Mouse (Mus musculus) hindbrain, embryonic 11.5 days (tissue): ENCODE measurements at regions not wholly inside any gene's neighbourhood (a gene's known extent, or its start where the extent isn't known, plus 50 kb on each side); places are given as distances from the start of the nearest gene placed in this dataset.

Experiments
- ATAC-seq: fragments of 200-750 bp; cut with Nextera tagmentation; 2 replicates; pipeline ENCODE4 v1.8.0; 2017; ENCODE audit warnings: mild to moderate bottlenecking, moderate TSS enrichment, moderate library complexity; ENCODE audit not compliant: low FRiP score
- DNase-seq: peaks from one replicate; pipeline ENCODE4 v3.0.0-alpha.2; 2015; ENCODE audit warnings: low spot score
- H3K27ac ChIP-seq: fragments of 300-500 bp; sonication (generic); 2 replicates; pipeline ENCODE4 v1.5.1; 2014; ENCODE audit warnings: mild to moderate bottlenecking, low read depth, low read length
- H3K27me3 ChIP-seq: fragments of 300-500 bp; sonication (generic); 2 replicates; pipeline ENCODE4 v1.6.1; 2014; ENCODE audit warnings: mild to moderate bottlenecking, low read length, moderate library complexity, mixed read lengths; ENCODE audit not compliant: control insufficient read depth, insufficient read depth
- H3K36me3 ChIP-seq: fragments of 300-500 bp; sonication (generic); 2 replicates; pipeline ENCODE4 v1.6.1; 2014; ENCODE audit warnings: mild to moderate bottlenecking, low read length, moderate library complexity, mixed read lengths; ENCODE audit not compliant: control insufficient read depth, insufficient read depth
- H3K4me1 ChIP-seq: fragments of 300-500 bp; sonication (generic); replicated peaks from 2 replicates; pipeline ENCODE4 v1.6.1; 2014; ENCODE audit warnings: low read length, mixed read lengths; ENCODE audit not compliant: control insufficient read depth, insufficient read depth
- H3K4me2 ChIP-seq: fragments of 300-500 bp; sonication (generic); replicated peaks from 2 replicates; pipeline ENCODE4 v1.6.1; 2014; ENCODE audit warnings: mild to moderate bottlenecking, low read depth, low read length
- H3K4me3 ChIP-seq: fragments of 300-500 bp; sonication (generic); 2 replicates; pipeline ENCODE4 v1.5.1; 2014; ENCODE audit warnings: low read depth, low read length
- H3K9ac ChIP-seq: fragments of 300-500 bp; sonication (generic); 2 replicates; pipeline ENCODE4 v1.6.1; 2014; ENCODE audit warnings: low read depth, low read length
- H3K9me3 ChIP-seq: fragments of 300-500 bp; sonication (generic); 2 replicates; pipeline ENCODE4 v1.6.1; 2016; ENCODE audit warnings: low read length; ENCODE audit not compliant: control insufficient read depth
- WGBS: fragments of 180-500 bp; shearing (Covaris S2); extraction: QIAGEN DNeasy Blood & Tissue Kit; methylation state at CpG from one replicate; pipeline ENCODE4 v1.1.7; 2014; 5-methylcytosine and 5-hydroxymethylcytosine counted together

GRCm38 (mm10) chr4:106053496-106053895, 262.5 kb upstream of the Usp24 start:
- Histone ChIP-seq H3K9me3 (no peaks in the 10 kb centered on the region), H3K27ac (no peak overlapping the region), H3K9ac (no peak overlapping the region), H3K36me3 (no peaks in the 10 kb centered on the region), H3K4me3 (no peak overlapping the region), H3K4me1 (no peaks in the 10 kb centered on the region), H3K4me2 (no peak overlapping the region), H3K27me3 (no peaks in the 10 kb centered on the region)
- 70% methylated on average over 9 of the region's 9 CpGs for WGBS
- ATAC-seq = no peak
- no peak for DNase-seq

GRCm38 (mm10) chr4:106054324-106054723, 261.7 kb upstream of the Usp24 start:
- no peak for ATAC-seq
- Histone ChIP-seq H3K4me3 (no peak overlapping the region), H3K4me2 (no peak overlapping the region), H3K9ac (no peak overlapping the region), H3K27ac (no peak overlapping the region), H3K4me1 (no peaks in the 10 kb centered on the region), H3K36me3 (no peaks in the 10 kb centered on the region), H3K27me3 (no peaks in the 10 kb centered on the region), H3K9me3 (no peaks in the 10 kb centered on the region)
- WGBS = 78% methylated on average over 7 of the region's 7 CpGs
- DNase-seq = no peak

- WGBS = 87% methylated on average over 12 of the region's 12 CpGs
- Histone ChIP-seq H3K4me1 (no peaks in the 10 kb centered on the region), H3K9ac (no peak overlapping the region), H3K27me3 (no peaks in the 10 kb centered on the region), H3K27ac (no peak overlapping the region), H3K36me3 (no peaks in the 10 kb centered on the region), H3K4me2 (no peak overlapping the region), H3K9me3 (no peaks in the 10 kb centered on the region), H3K4me3 (no peak overlapping the region)
- no peak for DNase-seq
- no peak for ATAC-seq
These were observed 253.4 kb upstream of the Usp24 start for GRCm38 (mm10) chr4:106062651-106063050.

- Histone ChIP-seq H3K27me3 (no peaks in the 10 kb centered on the region), H3K4me3 (no peak overlapping the region), H3K27ac (no peak overlapping the region), H3K9me3 (no peaks in the 10 kb centered on the region), H3K36me3 (no peaks in the 10 kb centered on the region), H3K4me1 (no peaks in the 10 kb centered on the region), H3K9ac (no peak overlapping the region), H3K4me2 (no peak overlapping the region)
- no peak for DNase-seq
- ATAC-seq = no peak
- 73% methylated on average over 6 of the region's 6 CpGs for WGBS
These were observed 252.1 kb upstream of the Usp24 start for GRCm38 (mm10) chr4:106063851-106064382.

- Histone ChIP-seq H3K4me2 (no peak overlapping the region), H3K4me1 (no peaks in the 10 kb centered on the region), H3K4me3 (no peak overlapping the region), H3K27me3 (no peaks in the 10 kb centered on the region), H3K9ac (no peak overlapping the region), H3K9me3 (no peaks in the 10 kb centered on the region), H3K36me3 (no peaks in the 10 kb centered on the region), H3K27ac (no peak overlapping the region)
- no peak for ATAC-seq
- 91% methylated on average over 9 of the region's 9 CpGs for WGBS
- DNase-seq = no peak
These were observed 249.0 kb upstream of the Usp24 start for GRCm38 (mm10) chr4:106067023-106067422.

- ATAC-seq (no peak), DNase-seq (no peak)
- Histone ChIP-seq H3K27me3 (no peaks in the 10 kb centered on the region), H3K4me1 (no peaks in the 10 kb centered on the region), H3K36me3 (no peaks in the 10 kb centered on the region), H3K9me3 (no peaks in the 10 kb centered on the region), H3K4me3 (no peak overlapping the region), H3K4me2 (no peak overlapping the region), H3K9ac (no peak overlapping the region), H3K27ac (no peak overlapping the region)
These were observed 232.5 kb upstream of the Usp24 start for GRCm38 (mm10) chr4:106083546-106083945.

- Histone ChIP-seq H3K9me3 (no peaks in the 10 kb centered on the region), H3K4me3 (no peak overlapping the region), H3K27me3 (no peaks in the 10 kb centered on the region), H3K27ac (no peak overlapping the region), H3K4me2 (no peak overlapping the region), H3K36me3 (no peaks in the 10 kb centered on the region), H3K4me1 (no peaks in the 10 kb centered on the region), H3K9ac (no peak overlapping the region)
- WGBS = 73% methylated on average over 9 of the region's 9 CpGs
- ATAC-seq (no peak), DNase-seq (no peak)
These were observed 223.9 kb upstream of the Usp24 start for GRCm38 (mm10) chr4:106091927-106092675.

GRCm38 (mm10) chr4:106092676-106093070, 223.3 kb upstream of the Usp24 start:
- H3K27me3 ChIP-seq = no peaks in the 10 kb centered on the region
- H3K36me3 ChIP-seq = no peaks in the 10 kb centered on the region
- H3K9me3 ChIP-seq = no peaks in the 10 kb centered on the region
- H3K4me2 ChIP-seq = no peak overlapping the region
- WGBS = 74% methylated on average over 6 of the region's 6 CpGs
- no peak overlapping the region for H3K27ac ChIP-seq
- H3K4me3 ChIP-seq = no peak overlapping the region
- no peaks in the 10 kb centered on the region for H3K4me1 ChIP-seq
- no peak overlapping the region for H3K9ac ChIP-seq
- no peak for DNase-seq
- no peak for ATAC-seq

- peak; percentile 24 for DNase-seq
- Histone ChIP-seq H3K9me3 (no peaks in the 10 kb centered on the region), H3K4me3 (no peak overlapping the region), H3K27ac (no peak overlapping the region), H3K27me3 (no peaks in the 10 kb centered on the region), H3K36me3 (no peaks in the 10 kb centered on the region), H3K9ac (no peak overlapping the region), H3K4me2 (no peak overlapping the region), H3K4me1 (no peaks in the 10 kb centered on the region)
- no peak for ATAC-seq
- WGBS = 86% methylated on average over 2 of the region's 2 CpGs
These were observed 222.8 kb upstream of the Usp24 start for GRCm38 (mm10) chr4:106093252-106093651.
